In the genomic region with DNA sequence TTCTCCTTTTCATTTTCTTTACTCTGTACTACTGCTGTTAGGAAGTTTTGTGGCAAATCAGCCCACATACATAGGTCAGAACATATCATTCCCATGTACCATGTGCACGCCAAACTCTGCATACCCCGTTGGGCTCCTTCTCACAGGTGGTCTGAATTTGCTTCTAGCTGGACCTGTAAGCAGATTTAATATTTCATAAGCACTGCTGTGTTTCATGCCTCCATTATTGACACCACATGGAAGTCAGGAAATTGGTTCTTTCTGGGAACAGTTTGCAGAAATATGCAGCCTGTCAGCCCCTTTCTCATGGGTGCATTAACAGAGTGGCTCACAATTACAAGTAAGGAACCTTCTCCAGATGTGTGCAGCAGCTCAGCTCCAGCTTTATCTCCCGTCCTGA, we compare ENCODE assay signal across 19 mouse cellular contexts.
DNase-seq lines count a peak whose midpoint lies in the region.
"Had no signal": no experiment of that assay in that cellular context is flagged by ENCODE, and none has a peak within 500 bp of the region (broad histone marks: within the 10 kb centered on the region; RNA-seq: fewer than 3 reads in every experiment).

No protein-coding gene starts in this region.

- H3K27me3 ChIP-seq in midbrain, embryonic 10.5 days (ENCODE audit: low read depth, poor library complexity, severe bottlenecking), result no peaks in the 10 kb centered on the region
- H3K27me3 ChIP-seq: hindbrain, embryonic 15.5 days; midbrain, embryonic 13.5 days; neural tube, embryonic 15.5 days had no signal

- H3K4me3 ChIP-seq in midbrain, embryonic 10.5 days, result no peak overlapping the region
- H3K4me3 ChIP-seq: erythroblast, embryonic 14.5 days; hindbrain, embryonic 15.5 days; midbrain, embryonic 13.5 days; myocyte; neural tube, embryonic 15.5 days had no signal

- H3K4me1 ChIP-seq in midbrain, embryonic 10.5 days, result no peaks in the 10 kb centered on the region
- H3K4me1 ChIP-seq: hindbrain, embryonic 15.5 days; midbrain, embryonic 13.5 days; neural tube, embryonic 15.5 days had no signal

- no peaks in the 10 kb centered on the region for H3K9me3 ChIP-seq in midbrain, embryonic 10.5 days (replicated peaks)
- H3K9me3 ChIP-seq: G1E; hindbrain, embryonic 15.5 days; midbrain, embryonic 13.5 days; neural tube, embryonic 15.5 days had no signal

- WGBS in midbrain, embryonic 10.5 days, result 84% methylated on average over 3 of the region's 3 CpGs

- intact Hi-C loops in left cerebral cortex, postnatal 10 days (cut with DNase I), result no loop called here

- no peaks in the 10 kb centered on the region for H3K36me3 ChIP-seq in midbrain, embryonic 10.5 days
- H3K36me3 ChIP-seq: G1E; hindbrain, embryonic 15.5 days; midbrain, embryonic 13.5 days; neural tube, embryonic 15.5 days had no signal

- H3K27ac ChIP-seq in midbrain, embryonic 10.5 days (replicated peaks), result no peak overlapping the region
- H3K27ac ChIP-seq: hindbrain, embryonic 15.5 days; midbrain, embryonic 13.5 days; neural tube, embryonic 15.5 days had no signal

- DNase-seq in 3T3-L1 (ENCODE audit: low read depth, low spot score), result peak; percentile 19
- peak; percentile 50 for DNase-seq in NIH3T3 (ENCODE audit: low read depth)
- peak; percentile 79 for DNase-seq in forelimb bud, embryonic 11.5 days (ENCODE audit: low read depth, low spot score)
- DNase-seq in mesoderm, embryonic 11.5 days (ENCODE audit: low read depth, low spot score), result peak; percentile 44
- DNase-seq in spleen, postnatal 4 days (ENCODE audit: low spot score in 2 of 2), result no peak
- DNase-seq in left cerebral cortex, postnatal 10 days (ENCODE audit: extremely low spot score in 1 of 2, low spot score in 2 of 2), result no peak
- DNase-seq in midbrain, embryonic 10.5 days (ENCODE audit: low spot score), result no peak
- DNase-seq: adrenal gland, adult 2 months; cerebellum, postnatal 10 days; lung, adult 18-20 months; lung, postnatal 36 days; right cerebral cortex, postnatal 25 days; thymus, adult 2 months had no signal

Comparison
In these comparisons a context has a peak if more than half of its experiments do, and no peak if none do; other contexts are left out.
1. DNase-seq: peak in 3T3-L1 (single experiment), NIH3T3 (single experiment), forelimb bud, embryonic 11.5 days (single experiment) and mesoderm, embryonic 11.5 days (single experiment); none in spleen, postnatal 4 days (0 of 2), left cerebral cortex, postnatal 10 days (0 of 2) and midbrain, embryonic 10.5 days (single experiment).